Mouse (Mus musculus) bone marrow macrophage, adult 2 months (primary cell): ENCODE results near the gene Inmt. TPM values are rescaled to one million over a fixed set of nuclear protein-coding genes. Genes with fewer than 3 reads are reported as not detected.
"Not testable (repeated sequence)": the region's sequence is repeated elsewhere in the genome, so short reads cannot be mapped to it uniquely, and the experiment has no call there.

Experiments
- H3K27ac ChIP-seq: 2 replicates; pipeline ENCODE4 v1.5.1; 2012; ENCODE audit warnings: low read depth, low read length; ENCODE audit not compliant: insufficient read depth
- H3K4me1 ChIP-seq: 2 replicates; pipeline ENCODE4 v1.6.1; 2012; ENCODE audit warnings: low read length; ENCODE audit not compliant: control insufficient read depth, insufficient read depth
- H3K4me3 ChIP-seq: 2 replicates; pipeline ENCODE4 v1.5.1; 2012; ENCODE audit warnings: mild to moderate bottlenecking, low read length, moderate library complexity; ENCODE audit not compliant: insufficient read depth
- CTCF ChIP-seq: IDR thresholded peaks from 2 replicates; pipeline ENCODE4 v1.5.1; 2012; ENCODE audit warnings: low read depth, mild to moderate bottlenecking, low read length, moderate library complexity
- POLR2A ChIP-seq: IDR thresholded peaks from 2 replicates; pipeline ENCODE4 v1.6.1; 2012; ENCODE audit warnings: mild to moderate bottlenecking, low read depth, low read length, borderline replicate concordance
- polyA plus RNA-seq: library from polyadenylated mRNA; stranded (reverse); fragments of >200 nt; gene quantifications from 2 replicates; pipeline ENCODE4 v1.2.4, GENCODE M21; 2012; ENCODE audit not compliant: missing spikeins, insufficient read depth, insufficient read length

Gene Inmt
- polyA plus RNA-seq, 1 experiment = not detected

DNA sequence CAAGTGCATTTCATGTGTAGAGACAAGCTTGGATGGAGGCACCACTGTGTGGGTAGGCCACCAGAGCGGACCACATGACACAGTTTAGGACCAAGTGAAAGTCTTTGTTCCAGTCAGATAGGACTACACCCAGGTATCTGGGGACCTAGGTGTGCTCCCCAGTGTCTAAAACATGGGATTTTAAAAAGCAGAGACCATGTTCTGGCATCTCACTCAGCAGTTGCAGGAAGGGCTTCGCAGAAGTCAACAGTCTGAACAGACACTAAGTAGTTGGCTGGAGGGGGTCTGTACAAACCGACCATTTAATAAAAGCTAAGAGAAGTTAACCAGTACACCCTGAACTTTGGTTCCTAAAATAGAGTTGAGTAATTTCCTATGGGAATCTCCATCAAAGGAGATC is 18.3 kb upstream of the Inmt start:
- TF ChIP-seq CTCF (no peak), POLR2A (no peak)
- Histone ChIP-seq H3K4me1 (no peaks in the 10 kb centered on the region), H3K27ac (no peak overlapping the region), H3K4me3 (no peak overlapping the region)

GRCm38 (mm10) chr6:55191537-55191936 is 16.7 kb upstream of the Inmt start:
- no peak overlapping the region for H3K27ac ChIP-seq
- H3K4me3 ChIP-seq = no peak overlapping the region
- TF ChIP-seq CTCF (no peak), POLR2A (no peak)
- H3K4me1 ChIP-seq = no peaks in the 10 kb centered on the region

- Histone ChIP-seq H3K27ac (no peak overlapping the region), H3K4me3 (no peak overlapping the region), H3K4me1 (no peaks in the 10 kb centered on the region)
- no peak for TF ChIP-seq POLR2A
- no peak for TF ChIP-seq CTCF
Measured at GRCm38 (mm10) chr6:55189406-55189805, 14.6 kb upstream of the Inmt start.

DNA sequence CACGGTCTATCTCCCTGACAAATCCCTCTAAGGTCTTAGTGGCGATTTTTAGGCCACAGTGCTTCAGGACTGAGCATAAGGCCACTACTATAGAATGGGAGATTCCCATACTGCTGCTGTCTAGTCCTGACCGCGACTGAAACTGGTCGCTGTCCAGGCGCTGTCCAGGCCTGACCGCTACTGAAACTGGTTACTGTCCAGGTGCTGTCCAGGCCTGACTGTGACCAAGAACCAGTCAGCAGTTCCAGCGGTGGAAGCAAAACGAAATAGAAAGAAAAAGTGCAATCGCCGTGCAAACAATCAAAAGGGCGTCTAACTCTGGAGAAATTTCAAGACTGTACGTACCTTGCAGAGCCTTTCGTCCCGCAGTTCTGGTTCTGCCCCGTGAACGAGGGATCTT is 13.0 kb upstream of the Inmt start:
- H3K4me3 ChIP-seq, H3K4me1 ChIP-seq, H3K27ac ChIP-seq: not testable (repeated sequence)

- no peak overlapping the region for H3K27ac ChIP-seq
- no peak for TF ChIP-seq CTCF
- H3K4me1 ChIP-seq = peaks cover 6% of the 10 kb centered on the region
- no peak overlapping the region for H3K4me3 ChIP-seq
Measured at GRCm38 (mm10) chr6:55182655-55183430, 8.0 kb upstream of the Inmt start.

DNA sequence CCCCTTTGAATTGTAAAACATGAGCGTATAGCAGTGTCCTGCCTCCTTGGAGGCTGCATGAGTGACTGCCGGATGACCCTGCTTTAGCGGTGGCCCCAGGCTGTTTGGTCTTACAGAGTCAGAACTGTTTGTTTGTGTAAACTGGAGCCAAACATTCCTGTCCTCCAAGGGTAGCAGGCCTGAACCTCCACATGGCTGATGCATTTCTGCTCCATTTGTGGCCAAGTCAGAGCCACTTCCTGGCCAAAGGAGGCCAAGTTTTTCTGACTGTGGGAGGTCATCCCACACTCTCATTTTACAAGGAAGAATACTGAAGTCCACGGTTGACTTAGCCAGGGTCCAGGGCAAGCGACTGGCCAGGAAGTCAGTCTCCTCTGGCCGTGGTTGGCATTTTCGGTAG is 4.7 kb upstream of the Inmt start:
- H3K4me3 ChIP-seq = no peak overlapping the region
- no peak for TF ChIP-seq CTCF
- no peak for TF ChIP-seq POLR2A
- H3K27ac ChIP-seq = no peak overlapping the region
- H3K4me1 ChIP-seq = peaks cover 6% of the 10 kb centered on the region

GRCm38 (mm10) chr6:55177060-55177732 is 2.4 kb upstream of the Inmt start:
- TF ChIP-seq POLR2A (no peak), CTCF (no peak)
- Histone ChIP-seq H3K4me1 (peaks cover 2% of the 10 kb centered on the region), H3K27ac (no peak overlapping the region), H3K4me3 (no peak overlapping the region)

DNA sequence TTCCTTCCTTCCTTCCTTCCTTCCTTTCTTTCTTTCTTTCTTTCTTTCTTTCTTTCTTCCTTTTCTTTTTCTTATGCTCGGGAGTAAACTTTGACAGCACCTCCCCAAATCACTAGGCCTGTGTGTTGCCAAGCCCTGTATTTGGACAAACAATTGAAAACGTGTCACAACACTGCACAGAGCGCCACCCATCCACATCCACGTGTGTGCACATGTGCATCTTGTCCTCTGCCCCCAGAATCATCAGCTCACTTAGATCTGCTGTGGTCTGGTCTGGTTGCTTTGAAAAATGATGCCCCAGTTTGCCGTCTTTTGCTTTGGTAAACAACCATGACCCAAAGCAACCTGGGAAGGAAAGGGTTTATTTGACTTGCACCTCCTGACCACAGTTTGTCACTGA is 1.0 kb upstream of the Inmt start:
- no peaks in the 10 kb centered on the region for H3K4me1 ChIP-seq
- no peak overlapping the region for H3K27ac ChIP-seq
- no peak overlapping the region for H3K4me3 ChIP-seq
- no peak for TF ChIP-seq POLR2A
- no peak for TF ChIP-seq CTCF

DNA sequence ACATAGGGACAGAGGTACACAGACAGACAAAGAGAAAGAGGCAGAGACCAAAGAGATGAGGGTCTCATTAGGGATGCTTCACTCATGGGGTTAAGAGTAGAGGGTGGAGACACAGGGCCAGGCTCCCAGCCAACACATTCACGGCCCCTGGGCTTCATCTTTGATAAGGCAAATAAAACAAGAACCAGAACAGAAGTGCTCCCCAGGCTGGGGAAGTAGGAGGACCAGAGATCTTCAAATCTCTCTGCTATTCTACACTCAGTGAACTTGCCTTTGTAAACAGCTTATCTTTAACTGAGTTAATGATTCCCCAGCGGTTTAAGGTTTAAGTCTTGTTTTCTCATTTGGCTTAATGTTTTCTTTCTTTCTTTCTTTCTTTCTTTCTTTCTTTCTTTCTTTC is 613 bp upstream of the Inmt start:
- H3K4me1 ChIP-seq = no peaks in the 10 kb centered on the region
- TF ChIP-seq POLR2A (no peak), CTCF (no peak)
- no peak overlapping the region for H3K27ac ChIP-seq
- no peak overlapping the region for H3K4me3 ChIP-seq

GRCm38 (mm10) chr6:55173941-55174349 is 898 bp downstream of the Inmt start:
- TF ChIP-seq POLR2A = no peak
- no peak for TF ChIP-seq CTCF
- Histone ChIP-seq H3K4me3 (no peak overlapping the region), H3K27ac (no peak overlapping the region), H3K4me1 (no peaks in the 10 kb centered on the region)
